Mouse (Mus musculus): ENCODE data around the gene Dgki. TPM values are rescaled to one million over a fixed set of nuclear protein-coding genes. Genes with fewer than 3 reads are reported as not detected.

Gene Dgki
- polyA plus RNA-seq, 1 experiment from 2014 or later, result 0.97 TPM

GRCm38 (mm10) chr6:37286134-37286533, 13.8 kb downstream of the Dgki start:
- Histone ChIP-seq H3K9ac (ENCODE audit: low read length) (no peak overlapping the region), H3K36me3 (ENCODE audit: control insufficient read depth, insufficient read depth, low read length) (no peaks in the 10 kb centered on the region), H3K4me2 (ENCODE audit: low read depth, severe bottlenecking) (no peak overlapping the region), H3K27me3 (ENCODE audit: control insufficient read depth, insufficient read depth, low read length) (no peaks in the 10 kb centered on the region), H3K27ac (replicated peaks; ENCODE audit: low read depth, low read length) (no peak overlapping the region), H3K4me3 (ENCODE audit: low read depth, low read length) (no peak overlapping the region), H3K4me1 (ENCODE audit: control insufficient read depth, insufficient read depth, low read length) (no peaks in the 10 kb centered on the region), H3K9me3 (ENCODE audit: control insufficient read depth, low read length) (no peaks in the 10 kb centered on the region)
- no peak for ATAC-seq (ENCODE audit: insufficient number of reproducible peaks, low FRiP score, low TSS enrichment, low read depth)
- WGBS, result 93% methylated on average over 4 of the region's 4 CpGs
- no peak for DNase-seq (ENCODE audit: low spot score)

- ATAC-seq (ENCODE audit: insufficient number of reproducible peaks, low FRiP score, low TSS enrichment, low read depth) (no peak), DNase-seq (ENCODE audit: low spot score) (no peak)
- Histone ChIP-seq H3K4me1 (ENCODE audit: control insufficient read depth, insufficient read depth, low read length) (no peaks in the 10 kb centered on the region), H3K4me3 (ENCODE audit: low read depth, low read length) (no peak overlapping the region), H3K36me3 (ENCODE audit: control insufficient read depth, insufficient read depth, low read length) (no peaks in the 10 kb centered on the region), H3K9ac (ENCODE audit: low read length) (no peak overlapping the region), H3K4me2 (ENCODE audit: low read depth, severe bottlenecking) (no peak overlapping the region), H3K27ac (replicated peaks; ENCODE audit: low read depth, low read length) (no peak overlapping the region), H3K9me3 (ENCODE audit: control insufficient read depth, low read length) (no peaks in the 10 kb centered on the region), H3K27me3 (ENCODE audit: control insufficient read depth, insufficient read depth, low read length) (no peaks in the 10 kb centered on the region)
- 91% methylated on average over 9 of the region's 9 CpGs for WGBS
Measured at GRCm38 (mm10) chr6:37284879-37285278, 15.1 kb downstream of the Dgki start.

GRCm38 (mm10) chr6:37283336-37283735, 16.6 kb downstream of the Dgki start:
- H3K4me3 ChIP-seq (ENCODE audit: low read depth, low read length), result no peak overlapping the region
- no peaks in the 10 kb centered on the region for H3K4me1 ChIP-seq (ENCODE audit: control insufficient read depth, insufficient read depth, low read length)
- H3K4me2 ChIP-seq (ENCODE audit: low read depth, severe bottlenecking), result no peak overlapping the region
- H3K9ac ChIP-seq (ENCODE audit: low read length), result no peak overlapping the region
- DNase-seq (ENCODE audit: low spot score), result no peak
- no peaks in the 10 kb centered on the region for H3K36me3 ChIP-seq (ENCODE audit: control insufficient read depth, insufficient read depth, low read length)
- H3K27me3 ChIP-seq (ENCODE audit: control insufficient read depth, insufficient read depth, low read length), result no peaks in the 10 kb centered on the region
- no peak for ATAC-seq (ENCODE audit: insufficient number of reproducible peaks, low FRiP score, low TSS enrichment, low read depth)
- 71% methylated on average over 2 of the region's 2 CpGs for WGBS
- H3K9me3 ChIP-seq (ENCODE audit: control insufficient read depth, low read length), result no peaks in the 10 kb centered on the region
- H3K27ac ChIP-seq (replicated peaks; ENCODE audit: low read depth, low read length), result no peak overlapping the region

- DNase-seq (ENCODE audit: low spot score) (no peak), ATAC-seq (ENCODE audit: insufficient number of reproducible peaks, low FRiP score, low TSS enrichment, low read depth) (no peak)
- H3K4me2 ChIP-seq (ENCODE audit: low read depth, severe bottlenecking), result no peak overlapping the region
- no peak overlapping the region for H3K4me3 ChIP-seq (ENCODE audit: low read depth, low read length)
- H3K27me3 ChIP-seq (ENCODE audit: control insufficient read depth, insufficient read depth, low read length), result no peaks in the 10 kb centered on the region
- H3K9me3 ChIP-seq (ENCODE audit: control insufficient read depth, low read length), result no peaks in the 10 kb centered on the region
- H3K27ac ChIP-seq (replicated peaks; ENCODE audit: low read depth, low read length), result no peak overlapping the region
- no peak overlapping the region for H3K9ac ChIP-seq (ENCODE audit: low read length)
- no peaks in the 10 kb centered on the region for H3K36me3 ChIP-seq (ENCODE audit: control insufficient read depth, insufficient read depth, low read length)
- no peaks in the 10 kb centered on the region for H3K4me1 ChIP-seq (ENCODE audit: control insufficient read depth, insufficient read depth, low read length)
- 87% methylated on average over 1 of the region's 1 CpGs for WGBS
Measured at GRCm38 (mm10) chr6:37282659-37283058, 17.3 kb downstream of the Dgki start.

GRCm38 (mm10) chr6:37276834-37277715, 22.9 kb downstream of the Dgki start:
- H3K9ac ChIP-seq (ENCODE audit: low read length), result no peak overlapping the region
- DNase-seq (ENCODE audit: low spot score) (no peak), ATAC-seq (ENCODE audit: insufficient number of reproducible peaks, low FRiP score, low TSS enrichment, low read depth) (no peak)
- H3K36me3 ChIP-seq (ENCODE audit: control insufficient read depth, insufficient read depth, low read length), result no peaks in the 10 kb centered on the region
- H3K4me3 ChIP-seq (ENCODE audit: low read depth, low read length), result no peak overlapping the region
- H3K27ac ChIP-seq (replicated peaks; ENCODE audit: low read depth, low read length), result no peak overlapping the region
- H3K4me1 ChIP-seq (ENCODE audit: control insufficient read depth, insufficient read depth, low read length), result no peaks in the 10 kb centered on the region
- WGBS, result 34% methylated on average over 6 of the region's 6 CpGs
- no peaks in the 10 kb centered on the region for H3K27me3 ChIP-seq (ENCODE audit: control insufficient read depth, insufficient read depth, low read length)
- H3K4me2 ChIP-seq (ENCODE audit: low read depth, severe bottlenecking), result no peak overlapping the region
- H3K9me3 ChIP-seq (ENCODE audit: control insufficient read depth, low read length), result no peaks in the 10 kb centered on the region

- ATAC-seq (ENCODE audit: insufficient number of reproducible peaks, low FRiP score, low TSS enrichment, low read depth) (no peak), DNase-seq (ENCODE audit: low spot score) (no peak)
- Histone ChIP-seq H3K9me3 (ENCODE audit: control insufficient read depth, low read length) (no peaks in the 10 kb centered on the region), H3K9ac (ENCODE audit: low read length) (no peak overlapping the region), H3K27ac (replicated peaks; ENCODE audit: low read depth, low read length) (no peak overlapping the region), H3K36me3 (ENCODE audit: control insufficient read depth, insufficient read depth, low read length) (no peaks in the 10 kb centered on the region), H3K27me3 (ENCODE audit: control insufficient read depth, insufficient read depth, low read length) (no peaks in the 10 kb centered on the region), H3K4me2 (ENCODE audit: low read depth, severe bottlenecking) (no peak overlapping the region), H3K4me1 (ENCODE audit: control insufficient read depth, insufficient read depth, low read length) (no peaks in the 10 kb centered on the region), H3K4me3 (ENCODE audit: low read depth, low read length) (no peak overlapping the region)
- 69% methylated on average over 5 of the region's 5 CpGs for WGBS
Measured at GRCm38 (mm10) chr6:37276181-37276580, 23.8 kb downstream of the Dgki start.

- Histone ChIP-seq H3K27ac (replicated peaks; ENCODE audit: low read depth, low read length) (no peak overlapping the region), H3K36me3 (ENCODE audit: control insufficient read depth, insufficient read depth, low read length) (no peaks in the 10 kb centered on the region), H3K9me3 (ENCODE audit: control insufficient read depth, low read length) (no peaks in the 10 kb centered on the region), H3K27me3 (ENCODE audit: control insufficient read depth, insufficient read depth, low read length) (no peaks in the 10 kb centered on the region), H3K4me1 (ENCODE audit: control insufficient read depth, insufficient read depth, low read length) (no peaks in the 10 kb centered on the region), H3K4me2 (ENCODE audit: low read depth, severe bottlenecking) (no peak overlapping the region), H3K9ac (ENCODE audit: low read length) (no peak overlapping the region), H3K4me3 (ENCODE audit: low read depth, low read length) (no peak overlapping the region)
- no peak for ATAC-seq (ENCODE audit: insufficient number of reproducible peaks, low FRiP score, low TSS enrichment, low read depth)
- WGBS, result 65% methylated on average over 8 of the region's 8 CpGs
- no peak for DNase-seq (ENCODE audit: low spot score)
Measured at GRCm38 (mm10) chr6:37270905-37271591, 28.9 kb downstream of the Dgki start.

- WGBS, result 86% methylated on average over 6 of the region's 6 CpGs
Measured at GRCm38 (mm10) chr6:37268589-37268988, 31.4 kb downstream of the Dgki start.

More at GRCm38 (mm10) chr6:37268589-37268988, 31.4 kb downstream of the Dgki start:
- no peak for DNase-seq (ENCODE audit: low spot score)
- Histone ChIP-seq H3K27ac (replicated peaks; ENCODE audit: low read depth, low read length) (no peak overlapping the region), H3K4me2 (ENCODE audit: low read depth, severe bottlenecking) (no peak overlapping the region), H3K4me1 (ENCODE audit: control insufficient read depth, insufficient read depth, low read length) (no peaks in the 10 kb centered on the region), H3K36me3 (ENCODE audit: control insufficient read depth, insufficient read depth, low read length) (no peaks in the 10 kb centered on the region), H3K9me3 (ENCODE audit: control insufficient read depth, low read length) (no peaks in the 10 kb centered on the region), H3K9ac (ENCODE audit: low read length) (no peak overlapping the region), H3K4me3 (ENCODE audit: low read depth, low read length) (no peak overlapping the region), H3K27me3 (ENCODE audit: control insufficient read depth, insufficient read depth, low read length) (no peaks in the 10 kb centered on the region)
- no peak for ATAC-seq (ENCODE audit: insufficient number of reproducible peaks, low FRiP score, low TSS enrichment, low read depth)

All from limb, embryonic 11.5 days (tissue).